Mouse (Mus musculus) liver (tissue): Measurements from ENCODE around the gene Atp6v1e1.
"Not testable (repeated sequence)": the region's sequence is repeated elsewhere in the genome, so short reads cannot be mapped to it uniquely, and the experiment has no call there.

Experiments
- DNase-seq: peaks from one replicate; pipeline ENCODE4 v3.0.0-alpha.2; 2020; ENCODE audit warnings: mixed read lengths

Gene Atp6v1e1

GRCm38 (mm10) chr6:120820144-120820543 is 2.4 kb downstream of the Atp6v1e1 start:
- no peak for DNase-seq

- DNase-seq, result no peak
These were observed 3.3 kb downstream of the Atp6v1e1 start for GRCm38 (mm10) chr6:120819294-120819693.

- DNase-seq, result not testable (repeated sequence)
These were observed 10.6 kb downstream of the Atp6v1e1 start for GRCm38 (mm10) chr6:120811999-120812398.

- DNase-seq, result no peak
These were observed 14.9 kb downstream of the Atp6v1e1 start for GRCm38 (mm10) chr6:120807738-120808081.

- DNase-seq, result no peak
These were observed 15.4 kb downstream of the Atp6v1e1 start for GRCm38 (mm10) chr6:120806999-120807737.

GRCm38 (mm10) chr6:120799581-120800041 is 23.0 kb downstream of the Atp6v1e1 start:
- no peak for DNase-seq

GRCm38 (mm10) chr6:120798905-120799304 is 23.7 kb downstream of the Atp6v1e1 start:
- DNase-seq, result no peak

- DNase-seq, result no peak
These were observed 24.6 kb downstream of the Atp6v1e1 start for GRCm38 (mm10) chr6:120798019-120798418.

- DNase-seq, result no peak
These were observed 26.5 kb downstream of the Atp6v1e1 start for GRCm38 (mm10) chr6:120796111-120796510.

- no peak for DNase-seq
These were observed 27.0 kb downstream of the Atp6v1e1 start for GRCm38 (mm10) chr6:120795422-120796086.

GRCm38 (mm10) chr6:120792947-120793346 is 29.6 kb downstream of the Atp6v1e1 start:
- DNase-seq, result no peak

GRCm38 (mm10) chr6:120790717-120791116 is 31.9 kb downstream of the Atp6v1e1 start:
- DNase-seq, result no peak

- DNase-seq, result peak; percentile 81
These were observed 32.4 kb downstream of the Atp6v1e1 start for GRCm38 (mm10) chr6:120790153-120790552.

- DNase-seq, result no peak
These were observed 33.7 kb downstream of the Atp6v1e1 start for GRCm38 (mm10) chr6:120788904-120789303.

- no peak for DNase-seq
These were observed 34.5 kb downstream of the Atp6v1e1 start for GRCm38 (mm10) chr6:120788068-120788607.

- DNase-seq, result no peak
These were observed 38.2 kb downstream of the Atp6v1e1 start for GRCm38 (mm10) chr6:120784351-120784750.

- no peak for DNase-seq
These were observed 39.6 kb downstream of the Atp6v1e1 start for GRCm38 (mm10) chr6:120782948-120783347.

- DNase-seq, result no peak
These were observed 44.4 kb downstream of the Atp6v1e1 start for GRCm38 (mm10) chr6:120778226-120778625.

- DNase-seq, result no peak
These were observed 45.1 kb downstream of the Atp6v1e1 start for GRCm38 (mm10) chr6:120777533-120777932.

GRCm38 (mm10) chr6:120776286-120776685 is 46.3 kb downstream of the Atp6v1e1 start:
- DNase-seq, result no peak

GRCm38 (mm10) chr6:120773763-120774162 is 48.8 kb downstream of the Atp6v1e1 start:
- no peak for DNase-seq

- DNase-seq, result no peak
These were observed 49.4 kb downstream of the Atp6v1e1 start, which contains the start of gene Slc25a18 for GRCm38 (mm10) chr6:120773149-120773628. Gene Slc25a18, plus strand, starts transcription at chr6:120773578.

GRCm38 (mm10) chr6:120772025-120772424 is 50.6 kb downstream of the Atp6v1e1 start:
- no peak for DNase-seq

GRCm38 (mm10) chr6:120771366-120771765 is 51.2 kb downstream of the Atp6v1e1 start:
- no peak for DNase-seq
